ENCODE assay signal across 15 mouse cellular contexts in the genomic region with DNA sequence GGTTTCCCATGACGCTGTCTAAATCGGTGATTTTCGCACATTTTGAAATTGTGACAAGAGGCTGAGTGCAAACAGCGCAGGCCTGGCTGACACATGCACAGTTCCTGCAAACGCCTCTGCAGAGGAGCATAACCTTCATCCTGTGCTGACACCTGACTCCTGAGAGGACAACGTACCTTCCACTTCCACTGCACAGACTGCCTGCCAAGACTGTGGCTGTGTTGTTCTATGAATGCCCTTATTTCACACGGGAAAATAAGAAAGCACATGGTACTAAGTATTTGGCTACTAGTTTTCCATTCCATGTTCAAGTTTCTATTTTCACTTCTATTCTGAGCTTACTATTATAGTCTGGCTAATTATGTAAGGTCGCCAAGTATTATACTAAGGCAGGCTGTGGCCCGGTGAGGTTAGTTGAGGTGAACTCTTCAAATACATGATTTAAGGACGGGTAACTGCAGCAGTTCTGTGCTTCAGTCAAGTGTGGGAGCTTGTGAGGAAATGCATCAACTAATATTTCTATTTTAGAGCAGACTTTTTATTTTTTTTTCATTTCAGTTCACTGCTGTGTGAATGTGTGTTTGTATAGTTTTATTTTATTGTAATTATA.
DNase-seq lines count a peak whose midpoint lies in the region; ATAC-seq lines count a peak whose summit lies in the region.
"Had no signal": no experiment of that assay in that cellular context is flagged by ENCODE, and none has a peak within 500 bp of the region (broad histone marks: within the 10 kb centered on the region; RNA-seq: fewer than 3 reads in every experiment).

No protein-coding gene starts in this region.

- H3K9me3 ChIP-seq in forebrain, embryonic 12.5 days = no peaks in the 10 kb centered on the region
- no peaks in the 10 kb centered on the region for H3K9me3 ChIP-seq in forebrain, embryonic 11.5 days (ENCODE audit: control insufficient read depth, low read length)
- H3K9me3 ChIP-seq in heart, embryonic 10.5 days = no peaks in the 10 kb centered on the region
- H3K9me3 ChIP-seq: G1E; limb, embryonic 10.5 days; midbrain, embryonic 15.5 days had no signal

- no peak for DNase-seq in forebrain, embryonic 11.5 days (ENCODE audit: low spot score)
- DNase-seq in heart, adult 8-10 months (ENCODE audit: low spot score) = peak; percentile 28
- DNase-seq in heart, embryonic 10.5 days (ENCODE audit: low spot score) = no peak
- peak; percentile 13 to 16 for DNase-seq in right cerebral cortex, adult 2 months (ENCODE audit: low spot score in 2 of 2)
- DNase-seq in right cerebral cortex, postnatal 25 days = no peak
- DNase-seq in cerebellum, adult 11-12 months = no peak
- no peak for DNase-seq in lung, postnatal 36 days
- DNase-seq: lung, adult 2 months had no signal

- peaks cover 5% of the 10 kb centered on the region; the same call in 1 of the 2 replicates for H3K4me1 ChIP-seq in forebrain, embryonic 12.5 days
- H3K4me1 ChIP-seq in forebrain, embryonic 11.5 days (replicated peaks; ENCODE audit: control insufficient read depth, insufficient read depth, low read length) = no peaks in the 10 kb centered on the region
- H3K4me1 ChIP-seq in heart, embryonic 10.5 days = no peaks in the 10 kb centered on the region
- H3K4me1 ChIP-seq: limb, embryonic 10.5 days; midbrain, embryonic 15.5 days had no signal

- no peak overlapping the region for H3K9ac ChIP-seq in forebrain, embryonic 12.5 days
- no peak overlapping the region for H3K9ac ChIP-seq in forebrain, embryonic 11.5 days (ENCODE audit: low read length)
- H3K9ac ChIP-seq: midbrain, embryonic 15.5 days had no signal

- no peaks in the 10 kb centered on the region for H3K36me3 ChIP-seq in forebrain, embryonic 12.5 days (replicated peaks)
- no peaks in the 10 kb centered on the region for H3K36me3 ChIP-seq in forebrain, embryonic 11.5 days (ENCODE audit: control insufficient read depth, insufficient read depth, low read length)
- H3K36me3 ChIP-seq in heart, embryonic 10.5 days = no peaks in the 10 kb centered on the region
- H3K36me3 ChIP-seq: G1E; limb, embryonic 10.5 days; midbrain, embryonic 15.5 days had no signal

- peak; percentile 44; the same call in 1 of the 2 replicates for ATAC-seq in forebrain, embryonic 12.5 days (ENCODE audit: low FRiP score)
- ATAC-seq in forebrain, embryonic 11.5 days (replicated peaks; ENCODE audit: low FRiP score) = no peak
- ATAC-seq: CD4-positive, CD25-positive, alpha-beta regulatory T cell, adult 4 months; midbrain, embryonic 15.5 days had no signal

- no peak overlapping the region for H3K4me3 ChIP-seq in forebrain, embryonic 12.5 days (replicated peaks)
- no peak overlapping the region for H3K4me3 ChIP-seq in forebrain, embryonic 11.5 days (ENCODE audit: low read depth, low read length)
- no peak overlapping the region for H3K4me3 ChIP-seq in heart, embryonic 10.5 days
- H3K4me3 ChIP-seq: limb, embryonic 10.5 days; midbrain, embryonic 15.5 days had no signal

- no peak overlapping the region for H3K27ac ChIP-seq in forebrain, embryonic 12.5 days
- no peak overlapping the region for H3K27ac ChIP-seq in forebrain, embryonic 11.5 days (ENCODE audit: low read depth, low read length)
- H3K27ac ChIP-seq in heart, embryonic 10.5 days = no peak overlapping the region
- H3K27ac ChIP-seq: limb, embryonic 10.5 days; macrophage; midbrain, embryonic 15.5 days had no signal

- WGBS in forebrain, embryonic 12.5 days = 72% methylated on average over 10 of the region's 10 CpGs
- 83% methylated on average over 10 of the region's 10 CpGs for WGBS in forebrain, embryonic 11.5 days
- 77% methylated on average over 10 of the region's 10 CpGs for WGBS in heart, embryonic 10.5 days

- no peak overlapping the region for H3K4me2 ChIP-seq in forebrain, embryonic 12.5 days
- H3K4me2 ChIP-seq in forebrain, embryonic 11.5 days (ENCODE audit: low read depth, low read length, severe bottlenecking) = no peak overlapping the region
- H3K4me2 ChIP-seq: liver, embryonic 11.5 days; midbrain, embryonic 15.5 days had no signal

- no peaks in the 10 kb centered on the region for H3K27me3 ChIP-seq in forebrain, embryonic 12.5 days
- no peaks in the 10 kb centered on the region for H3K27me3 ChIP-seq in forebrain, embryonic 11.5 days (ENCODE audit: control insufficient read depth, insufficient read depth, low read length)
- no peaks in the 10 kb centered on the region for H3K27me3 ChIP-seq in heart, embryonic 10.5 days (ENCODE audit: insufficient read depth, poor library complexity, severe bottlenecking)
- H3K27me3 ChIP-seq: midbrain, embryonic 15.5 days had no signal

Comparison
In these comparisons a context has a peak if more than half of its experiments do, and no peak if none do; other contexts are left out.
1. DNase-seq: peak in heart, adult 8-10 months (single experiment) and right cerebral cortex, adult 2 months (2 of 2); none in forebrain, embryonic 11.5 days (single experiment), heart, embryonic 10.5 days (single experiment), right cerebral cortex, postnatal 25 days (single experiment), cerebellum, adult 11-12 months (single experiment) and lung, postnatal 36 days (single experiment).